Mouse (Mus musculus) midbrain, postnatal 0 days (tissue): Measurements from ENCODE around the gene Kti12. TPM values are rescaled to one million over a fixed set of nuclear protein-coding genes. Genes with fewer than 3 reads are reported as not detected.
A peak's percentile ranks its signal among the peaks of the same experiment; 100 is the strongest.

Experiments used
- ATAC-seq: fragments of 200-750 bp; cut with Nextera tagmentation; 2 replicates; pipeline ENCODE4 v1.8.0; 2017; ENCODE audit warnings: moderate number of reproducible peaks, mild to moderate bottlenecking, moderate TSS enrichment, moderate library complexity; ENCODE audit not compliant: low FRiP score
- DNase-seq: peaks from one replicate; pipeline ENCODE4 v3.0.0-alpha.2; 2015; ENCODE audit warnings: low spot score
- H3K27ac ChIP-seq: fragments of 300-500 bp; sonication (generic); 2 replicates; pipeline ENCODE4 v1.5.1; 2014; ENCODE audit warnings: low read depth, mild to moderate bottlenecking, low read length, mixed read lengths
- H3K27me3 ChIP-seq: fragments of 300-500 bp; sonication (generic); 2 replicates; pipeline ENCODE4 v1.6.1; 2014; ENCODE audit warnings: low read length, control low read depth, mixed read lengths; ENCODE audit not compliant: insufficient read depth
- H3K36me3 ChIP-seq: fragments of 300-500 bp; sonication (generic); 2 replicates; pipeline ENCODE4 v1.6.1; 2014; ENCODE audit warnings: low read length, control low read depth, mixed read lengths; ENCODE audit not compliant: insufficient read depth
- H3K4me1 ChIP-seq: fragments of 300-500 bp; sonication (generic); 2 replicates; pipeline ENCODE4 v1.6.1; 2014; ENCODE audit warnings: mild to moderate bottlenecking, control low read depth, antibody characterized with exemption, low read length, mixed read lengths; ENCODE audit not compliant: insufficient read depth
- H3K4me2 ChIP-seq: fragments of 300-500 bp; sonication (generic); 2 replicates; pipeline ENCODE4 v1.6.1; 2014; ENCODE audit warnings: low read depth, mild to moderate bottlenecking, low read length, mixed read lengths; ENCODE audit not compliant: poor library complexity, severe bottlenecking
- H3K4me3 ChIP-seq: fragments of 300-500 bp; sonication (generic); 2 replicates; pipeline ENCODE4 v1.5.1; 2014; ENCODE audit warnings: low read depth, mild to moderate bottlenecking, low read length, moderate library complexity
- H3K9ac ChIP-seq: fragments of 300-500 bp; sonication (generic); replicated peaks from 2 replicates; pipeline ENCODE4 v1.6.1; 2014; ENCODE audit warnings: mild to moderate bottlenecking, low read length, moderate library complexity, mixed read lengths; ENCODE audit not compliant: poor library complexity, severe bottlenecking
- H3K9me3 ChIP-seq: fragments of 300-500 bp; sonication (generic); 2 replicates; pipeline ENCODE4 v1.6.1; 2016; ENCODE audit warnings: low read length, control low read depth
- CTCF ChIP-seq: IDR thresholded peaks from 2 replicates; pipeline ENCODE4 v1.5.1; 2016; ENCODE audit warnings: antibody characterized with exemption, mild to moderate bottlenecking
- WGBS: fragments of 180-500 bp; shearing (Covaris S2); extraction: QIAGEN DNeasy Blood & Tissue Kit; methylation state at CpG from one replicate; pipeline ENCODE4 v1.1.7; 2014; 5-methylcytosine and 5-hydroxymethylcytosine counted together
- polyA plus RNA-seq: library from polyadenylated mRNA; unstranded; fragments of >200 nt; fragmentation: Nextera tagmentation; extraction: Ambion mirVana; gene quantifications from 2 replicates; pipeline ENCODE4 v1.2.1, GENCODE M21; 2015
- total RNA-seq: library from RNA; depleted of rRNA; stranded (reverse); fragments of >200 nt; gene quantifications from 2 replicates; pipeline ENCODE4 v1.2.3, GENCODE M21; 2014; rRNA removed

Kti12 gene
- total RNA-seq: 24.0 and 34.4 TPM in 2 replicates
- polyA plus RNA-seq: 21.2 and 22.3 TPM in 2 replicates

DNA sequence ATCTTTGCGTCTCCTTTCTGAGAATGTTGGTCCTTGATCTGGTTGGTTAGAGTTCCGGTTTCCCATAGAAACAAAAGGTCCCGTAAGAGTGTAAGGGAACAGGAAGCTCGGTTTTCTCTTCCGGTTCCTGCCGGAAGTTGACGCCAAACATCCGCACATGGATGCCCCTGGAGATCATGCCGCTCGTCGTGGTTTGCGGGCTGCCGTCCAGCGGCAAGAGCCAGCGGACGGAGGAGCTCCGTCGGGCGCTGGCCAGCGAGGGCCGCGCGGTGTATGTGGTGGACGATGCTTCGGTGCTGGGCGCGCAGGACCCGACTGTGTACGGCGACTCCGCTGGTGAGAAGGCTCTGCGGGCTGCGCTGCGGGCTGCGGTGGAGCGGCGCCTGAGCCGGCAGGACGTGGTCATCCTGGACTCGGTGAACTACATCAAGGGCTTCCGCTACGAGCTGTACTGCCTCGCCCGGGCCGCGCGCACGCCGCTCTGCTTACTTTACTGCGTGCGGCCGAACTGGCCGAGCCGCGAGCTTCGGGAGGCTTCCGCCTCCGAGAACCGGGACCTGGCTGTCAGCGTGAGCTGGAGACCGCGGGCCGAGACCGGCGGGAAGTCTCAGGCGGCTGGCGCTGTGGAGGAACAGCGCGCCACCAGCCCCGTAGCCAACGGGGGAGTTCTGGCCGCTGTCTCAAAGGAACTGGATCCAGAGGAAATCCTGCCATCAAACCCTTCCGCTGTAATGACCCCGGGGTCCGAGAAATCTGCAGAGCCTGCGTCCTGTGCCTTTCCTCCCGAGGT, at the start of gene Kti12:
Gene Kti12 (plus strand): TSS at position 71 of the 790 bp plus-strand sequence.
- H3K4me1 ChIP-seq: peaks cover 11% of the 10 kb centered on the region; the same call in 1 of the 2 replicates

DNA sequence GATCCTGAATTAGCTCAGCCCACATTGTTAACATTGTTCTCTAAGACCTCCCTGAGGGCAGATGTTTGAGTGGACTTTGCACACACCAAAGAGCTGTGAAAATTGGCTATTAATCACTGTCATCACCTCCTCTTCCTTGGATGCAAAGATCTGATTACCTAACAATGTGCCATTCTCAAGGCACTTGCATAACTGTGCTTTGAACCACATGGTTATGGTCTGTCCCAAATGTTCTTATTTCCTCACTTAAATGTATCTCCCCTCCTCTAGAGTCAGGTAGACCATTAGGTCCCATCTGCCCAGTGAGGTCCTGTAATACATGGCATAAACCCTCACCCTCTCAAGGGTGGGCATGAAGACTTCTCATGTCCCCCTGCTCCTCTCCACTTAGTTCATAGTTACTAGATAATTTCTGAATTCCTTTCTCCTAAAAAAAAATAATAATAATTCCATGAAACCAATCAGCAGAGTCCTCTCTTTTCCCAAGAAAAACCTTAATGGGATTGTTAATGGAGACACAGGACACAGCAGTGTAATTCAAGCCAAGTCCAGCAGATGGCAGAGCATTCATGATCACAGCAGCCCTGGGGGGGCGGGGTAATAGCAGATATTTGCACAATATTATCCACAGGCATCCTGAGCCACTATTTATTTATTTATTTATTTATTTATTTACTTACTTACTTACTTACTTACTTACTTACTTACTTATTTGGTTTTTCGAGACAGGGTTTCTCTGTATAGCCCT, 49.3 kb upstream of the Kti12 start:
- ATAC-seq: no peak
- no peaks in the 10 kb centered on the region for H3K4me1 ChIP-seq
- no peak overlapping the region for H3K4me2 ChIP-seq
- H3K36me3 ChIP-seq: no peaks in the 10 kb centered on the region
- DNase-seq: peak; percentile 67
- no peak overlapping the region for H3K4me3 ChIP-seq
- H3K9me3 ChIP-seq: no peaks in the 10 kb centered on the region
- no peak overlapping the region for H3K9ac ChIP-seq
- no peak overlapping the region for H3K27ac ChIP-seq
- H3K27me3 ChIP-seq: no peaks in the 10 kb centered on the region
- TF ChIP-seq CTCF: peak; percentile 76
- WGBS: 65% methylated on average over 2 of the region's 2 CpGs

More for the DNA sequence above, at the start of gene Kti12:
- peak within 1 kb of the TSS; percentile 70 for H3K9ac ChIP-seq
- DNase-seq: peak; percentile 94
- peak; percentile 90 for ATAC-seq
- peak within 1 kb of the TSS; percentile 91 for H3K4me3 ChIP-seq
- peak within 1 kb of the TSS; percentile 71 for H3K27ac ChIP-seq
- no peak for TF ChIP-seq CTCF
- no peaks in the 10 kb centered on the region for H3K9me3 ChIP-seq
- WGBS: under 1% methylated on average over 73 of the region's 77 CpGs
- no peaks in the 10 kb centered on the region for H3K36me3 ChIP-seq
- H3K4me2 ChIP-seq: peak within 1 kb of the TSS; percentile 96
- no peaks in the 10 kb centered on the region for H3K27me3 ChIP-seq

DNA sequence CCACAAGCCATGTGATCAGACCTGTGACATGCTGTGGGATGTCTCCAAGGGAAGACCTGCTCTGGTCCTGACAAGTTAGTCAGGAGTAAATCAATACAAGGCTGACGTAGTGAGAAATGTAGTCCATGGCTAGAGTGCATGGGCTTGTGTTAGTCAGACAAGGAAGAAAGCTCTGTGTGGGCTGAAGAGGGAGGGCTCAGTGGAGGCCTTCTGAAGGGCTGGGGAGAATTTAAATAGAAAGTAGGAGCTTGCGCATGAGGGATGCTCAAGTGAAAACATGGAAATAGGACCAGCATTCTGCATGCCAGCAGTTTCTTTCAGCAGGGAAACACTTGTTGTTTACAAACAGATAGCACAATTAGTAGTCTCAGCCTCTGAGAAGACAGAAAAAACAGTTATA, 44.0 kb upstream of the Kti12 start:
- Histone ChIP-seq H3K9ac (no peak overlapping the region), H3K27me3 (no peaks in the 10 kb centered on the region), H3K9me3 (no peaks in the 10 kb centered on the region), H3K27ac (no peak overlapping the region), H3K36me3 (no peaks in the 10 kb centered on the region), H3K4me2 (no peak overlapping the region), H3K4me1 (no peaks in the 10 kb centered on the region), H3K4me3 (no peak overlapping the region)
- ATAC-seq: no peak
- no peak for DNase-seq
- 89% methylated on average over 2 of the region's 2 CpGs for WGBS
- TF ChIP-seq CTCF: no peak

DNA sequence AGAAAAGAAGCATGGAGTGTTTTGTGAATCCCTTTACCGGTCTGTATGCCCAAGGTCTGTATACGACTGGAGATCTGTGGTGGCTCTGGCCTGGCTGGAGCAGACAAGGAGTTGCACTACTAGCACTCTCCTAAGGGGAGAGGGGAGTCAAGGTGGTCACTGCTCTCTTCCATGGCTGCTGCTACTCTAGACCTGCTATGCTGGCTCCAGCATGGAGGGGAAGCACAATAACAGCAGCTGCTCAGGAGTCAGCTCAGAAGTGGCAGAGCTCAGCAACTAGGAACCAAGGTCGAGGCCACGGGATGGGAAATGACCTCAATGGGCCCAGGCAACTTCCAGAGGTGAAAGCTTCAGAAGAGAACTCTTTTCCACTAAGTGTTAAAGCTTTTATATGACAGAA, 36.4 kb upstream of the Kti12 start:
- 65% methylated on average over 4 of the region's 4 CpGs for WGBS
- Histone ChIP-seq H3K9me3 (no peaks in the 10 kb centered on the region), H3K9ac (no peak overlapping the region), H3K27me3 (no peaks in the 10 kb centered on the region), H3K4me3 (no peak overlapping the region), H3K27ac (no peak overlapping the region), H3K4me1 (no peaks in the 10 kb centered on the region), H3K4me2 (no peak overlapping the region), H3K36me3 (no peaks in the 10 kb centered on the region)
- ATAC-seq (no peak), DNase-seq (no peak)
- no peak for TF ChIP-seq CTCF

DNA sequence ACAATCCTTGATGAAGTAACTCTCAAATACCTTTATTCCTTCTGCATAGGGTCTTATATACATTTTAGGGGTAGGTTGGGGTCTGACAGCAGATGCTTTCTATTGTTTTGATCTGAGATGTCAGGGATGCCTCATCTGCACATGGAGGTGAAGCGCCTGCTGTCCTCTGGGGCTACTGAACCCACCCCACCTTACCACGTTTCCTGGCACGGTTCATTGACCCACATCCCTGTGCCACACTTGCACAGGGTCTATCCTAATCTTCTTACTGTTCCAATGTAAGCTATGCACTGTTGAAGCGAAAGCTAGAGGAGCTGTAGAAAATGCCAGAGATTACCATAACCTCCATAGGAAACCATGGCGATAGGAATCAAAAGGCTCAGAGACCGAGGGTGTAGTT, 36.0 kb upstream of the Kti12 start:
- Histone ChIP-seq H3K27me3 (no peaks in the 10 kb centered on the region), H3K4me3 (no peak overlapping the region), H3K36me3 (no peaks in the 10 kb centered on the region), H3K9me3 (no peaks in the 10 kb centered on the region), H3K4me1 (no peaks in the 10 kb centered on the region), H3K27ac (no peak overlapping the region), H3K9ac (no peak overlapping the region), H3K4me2 (no peak overlapping the region)
- no peak for TF ChIP-seq CTCF
- ATAC-seq (no peak), DNase-seq (no peak)
- 42% methylated on average over 6 of the region's 6 CpGs for WGBS

DNA sequence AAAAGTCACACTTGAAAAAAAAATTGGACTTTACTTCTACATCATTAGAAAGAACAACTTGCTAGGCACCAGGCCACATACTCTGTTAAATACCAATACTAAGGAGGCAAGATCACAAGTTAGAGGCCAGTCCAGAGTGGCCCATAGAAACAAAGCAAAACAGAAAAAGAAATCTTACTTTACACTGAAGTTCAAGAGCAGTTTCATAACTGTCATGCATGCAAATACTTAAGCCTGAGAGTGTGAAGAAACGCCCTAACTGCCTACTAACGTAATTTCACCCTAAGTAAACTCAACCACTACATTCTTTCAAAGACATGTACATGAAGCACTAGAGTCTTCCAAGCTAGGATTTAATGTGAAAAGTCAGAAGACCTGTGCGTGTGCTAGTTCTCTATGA, 21.9 kb upstream of the Kti12 start:
- DNase-seq (no peak), ATAC-seq (no peak)
- H3K9ac ChIP-seq: no peak overlapping the region
- H3K9me3 ChIP-seq: no peaks in the 10 kb centered on the region
- H3K4me3 ChIP-seq: no peak overlapping the region
- 96% methylated on average over 3 of the region's 3 CpGs for WGBS
- no peaks in the 10 kb centered on the region for H3K27me3 ChIP-seq
- no peak for TF ChIP-seq CTCF
- H3K4me2 ChIP-seq: no peak overlapping the region
- no peaks in the 10 kb centered on the region for H3K4me1 ChIP-seq
- H3K36me3 ChIP-seq: peaks cover 21% of the 10 kb centered on the region
- no peak overlapping the region for H3K27ac ChIP-seq
